Mouse (Mus musculus): ENCODE data around the gene Hnrnpul2. TPM values are rescaled to one million over a fixed set of nuclear protein-coding genes. Genes with fewer than 3 reads are reported as not detected.
A peak's percentile ranks its signal among the peaks of the same experiment; 100 is the strongest.

The Hnrnpul2 gene
- total RNA-seq (2022): 100 to 1,000 TPM; 113 to 126 (median 120) TPM

DNA sequence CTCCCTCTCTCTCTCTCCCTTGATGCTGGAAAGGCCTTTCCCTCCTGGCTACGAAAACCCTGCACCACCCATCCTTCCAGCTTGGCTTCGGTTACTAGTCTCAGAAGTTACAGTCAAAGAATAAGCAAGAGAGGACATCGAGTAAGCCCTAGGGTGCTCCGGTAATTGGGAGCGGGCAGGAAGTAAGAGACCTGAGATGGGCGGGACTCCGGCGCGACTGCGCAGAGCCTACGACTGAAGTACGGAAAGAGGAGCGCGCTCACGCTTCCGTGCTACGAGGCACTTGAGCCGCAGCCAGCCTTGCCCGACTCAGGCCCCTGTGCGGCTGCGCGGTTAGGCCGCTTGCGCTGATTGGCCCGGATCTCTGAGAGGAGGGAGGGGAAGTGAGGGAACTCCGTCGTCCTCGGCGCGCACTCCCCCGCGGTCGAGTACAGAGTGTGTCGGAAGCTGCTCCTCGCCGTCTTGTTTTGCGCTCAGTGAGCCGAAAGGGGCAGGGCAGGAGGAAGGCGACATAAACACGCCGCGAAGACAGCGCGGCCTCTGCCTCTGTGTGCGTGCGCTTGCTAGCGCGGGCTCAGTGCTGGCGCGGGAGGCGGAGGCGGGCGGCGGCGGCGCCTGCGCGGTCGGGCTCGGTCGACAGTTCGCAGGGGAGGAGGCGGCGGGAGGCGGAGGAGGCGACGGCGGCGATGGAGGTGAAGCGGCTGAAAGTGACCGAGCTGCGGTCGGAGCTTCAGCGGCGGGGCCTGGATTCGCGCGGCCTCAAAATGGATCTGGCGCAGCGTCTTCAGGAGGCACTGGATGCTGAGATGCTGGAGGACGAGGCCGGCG is at the start of gene Hnrnpul2:
Gene Hnrnpul2 (plus strand): TSS at position 415 of the 828 bp plus-strand sequence.
- peak; percentile 98 to 99 for DNase-seq (ENCODE audit: low spot score in 2 of 2)

GRCm38 (mm10) chr19:8770567-8771270 is 49.1 kb upstream of the Hnrnpul2 start, which contains the start of gene Tmem223:
Tmem223 (plus strand) TSS chr19:8770996.
- peak; percentile 72 to 80 for DNase-seq (ENCODE audit: low spot score in 2 of 2)

DNA sequence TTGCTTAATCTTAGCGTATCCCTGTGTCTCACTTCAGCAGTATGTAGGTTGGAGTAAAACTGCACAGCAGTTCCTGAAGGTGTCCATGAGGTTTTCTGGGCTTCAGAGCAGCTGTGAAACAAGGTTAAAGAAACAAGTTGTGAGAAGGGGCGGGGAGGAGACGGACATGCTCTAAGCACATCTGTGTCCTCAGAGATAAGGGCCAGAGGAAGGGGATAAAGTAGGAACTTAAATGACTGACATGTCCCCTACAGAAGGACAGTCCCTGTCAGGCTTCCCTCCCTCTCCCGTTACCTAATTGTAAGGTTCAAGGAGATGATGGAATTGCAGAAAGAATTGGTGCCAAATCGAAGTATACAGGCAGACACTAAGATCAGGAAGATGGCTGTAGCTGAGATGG is 46.8 kb upstream of the Hnrnpul2 start:
- no peak for DNase-seq (ENCODE audit: low spot score in 2 of 2)

GRCm38 (mm10) chr19:8773409-8773808 is 46.4 kb upstream of the Hnrnpul2 start:
- no peak for DNase-seq (ENCODE audit: low spot score in 2 of 2)

- DNase-seq (ENCODE audit: low spot score in 2 of 2): peak; percentile 94 to 95
Observed at GRCm38 (mm10) chr19:8774086-8774835, 45.5 kb upstream of the Hnrnpul2 start, which contains the start of gene Tmem179b. Tmem179b (minus strand) TSS chr19:8774467.

DNA sequence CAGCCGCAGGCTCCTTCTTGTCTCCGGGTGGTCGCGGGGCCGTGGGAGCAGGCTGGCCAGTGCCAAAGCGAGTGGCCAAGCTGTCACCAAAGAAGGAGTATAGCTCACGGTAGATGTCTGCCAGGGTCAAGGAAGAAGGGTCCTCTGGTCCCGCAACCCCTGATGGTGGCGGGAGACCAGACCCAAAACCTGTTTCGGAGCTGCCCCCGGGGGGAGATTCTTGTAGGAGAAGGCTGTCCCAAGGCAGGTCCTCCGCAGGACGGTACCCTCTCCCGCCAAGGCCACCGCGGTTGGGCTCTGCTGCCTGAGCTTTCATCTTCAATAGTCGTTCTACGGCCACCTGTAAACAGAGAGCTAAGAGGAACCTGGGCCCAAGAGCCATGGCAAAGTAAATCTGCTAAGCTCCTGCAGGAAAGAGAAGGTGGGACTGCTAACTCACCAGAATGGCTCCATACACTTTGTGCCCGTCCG is 44.8 kb upstream of the Hnrnpul2 start:
- DNase-seq (ENCODE audit: low spot score in 2 of 2): peak in 1 of 2 experiments; percentile 33

DNA sequence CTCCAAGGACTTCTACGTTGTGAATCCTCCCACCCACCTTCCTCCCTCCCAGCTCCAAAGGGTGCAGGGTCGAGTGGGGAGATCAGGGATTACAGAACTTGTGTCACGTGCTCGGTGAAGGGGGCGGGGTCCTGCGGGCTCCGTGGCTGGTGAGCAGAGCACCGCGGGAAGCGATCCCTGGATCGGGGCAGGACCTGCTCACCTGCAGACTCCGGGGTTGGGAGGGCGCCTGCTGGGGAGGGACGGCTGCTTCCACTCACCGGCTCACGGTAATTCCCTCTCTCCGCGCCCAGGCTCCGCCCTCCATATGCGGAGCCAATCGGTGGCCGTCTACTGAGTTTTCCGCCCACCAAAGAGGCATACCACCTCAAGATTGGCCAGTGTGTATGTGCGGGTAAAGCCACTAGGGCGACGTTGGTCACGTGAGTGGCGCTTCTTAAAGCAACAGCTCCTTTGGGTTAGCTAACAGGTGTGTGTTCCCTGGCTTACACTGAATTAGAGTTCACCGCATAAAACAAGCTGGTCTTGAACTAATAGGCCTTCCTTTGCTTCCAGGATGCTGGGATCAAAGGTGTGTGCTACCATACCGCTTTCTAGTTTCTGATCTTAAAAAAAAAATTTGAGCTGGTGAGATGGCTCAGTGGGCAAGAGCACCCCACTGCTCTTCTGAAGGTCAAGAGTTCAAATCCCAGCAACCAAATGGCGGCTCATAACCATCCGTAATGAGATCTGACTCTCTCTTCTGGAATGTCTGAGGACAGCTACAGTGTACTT is 33.6 kb upstream of the Hnrnpul2 start, which contains the start of gene Taf6l:
Gene Taf6l (minus strand): TSS at position 410 of the 774 bp plus-strand sequence.
- DNase-seq (ENCODE audit: low spot score in 2 of 2): peak; percentile 94 to 95

GRCm38 (mm10) chr19:8788521-8788920 is 31.3 kb upstream of the Hnrnpul2 start:
- DNase-seq (ENCODE audit: low spot score in 2 of 2): no peak

GRCm38 (mm10) chr19:8789171-8789570 is 30.6 kb upstream of the Hnrnpul2 start:
- DNase-seq (ENCODE audit: low spot score in 2 of 2): peak in 1 of 2 experiments; percentile 43

DNA sequence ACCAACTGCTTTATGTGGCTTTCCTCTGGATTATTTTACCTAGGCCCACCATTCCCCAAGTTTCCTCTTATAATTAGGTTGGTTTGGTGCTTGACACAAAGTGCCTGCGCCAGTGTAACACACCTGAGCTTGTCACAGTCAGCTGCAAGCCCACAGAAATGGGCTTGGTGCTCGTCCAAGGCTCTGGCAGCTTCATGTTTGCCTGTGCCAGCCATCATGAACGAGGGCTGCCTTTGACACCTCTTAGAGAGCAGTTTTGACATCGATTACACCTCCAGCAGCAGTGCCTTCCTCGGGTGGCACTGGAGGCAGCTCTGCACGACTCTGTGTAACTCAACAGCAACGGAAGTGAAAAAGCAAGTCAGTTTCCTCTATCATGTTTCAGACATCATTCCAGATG is 29.6 kb upstream of the Hnrnpul2 start:
- DNase-seq (ENCODE audit: low spot score in 2 of 2): no peak

DNA sequence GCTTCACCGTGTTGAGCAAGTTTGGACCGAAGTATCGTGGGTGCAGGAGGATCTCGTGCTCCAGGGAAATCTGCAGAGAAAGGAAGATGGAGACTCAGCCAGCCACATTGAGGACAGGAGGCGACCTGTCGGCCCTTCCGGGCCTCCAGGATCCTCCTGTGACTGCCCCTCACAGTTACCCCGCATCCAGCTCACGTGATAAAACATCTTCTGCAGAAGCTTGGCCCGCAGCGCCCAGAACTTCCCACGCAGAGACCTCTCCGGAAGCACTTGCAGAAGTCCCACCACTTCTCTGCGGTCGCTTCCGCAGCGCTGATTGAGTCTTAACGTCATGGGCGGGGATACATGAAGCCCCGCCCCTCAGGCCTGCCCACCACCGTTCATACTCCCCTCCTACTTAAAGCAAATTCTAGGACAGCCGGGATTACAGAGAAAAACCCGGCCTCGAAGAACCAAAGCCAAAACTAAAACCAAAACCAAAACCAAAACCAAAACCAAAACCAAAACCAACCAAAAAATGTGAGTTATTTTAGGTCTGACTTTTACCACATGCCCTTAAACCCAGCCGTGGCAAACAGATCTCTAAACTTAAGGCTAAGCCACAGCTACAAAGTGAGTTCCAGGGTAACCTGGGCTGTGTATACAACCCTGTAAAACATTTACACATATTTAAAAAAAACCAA is 21.4 kb upstream of the Hnrnpul2 start, which contains the start of gene Polr2g:
Gene Polr2g (minus strand): TSS at position 314 of the 683 bp plus-strand sequence.
- peak; percentile 88 to 89 for DNase-seq (ENCODE audit: low spot score in 2 of 2)

DNA sequence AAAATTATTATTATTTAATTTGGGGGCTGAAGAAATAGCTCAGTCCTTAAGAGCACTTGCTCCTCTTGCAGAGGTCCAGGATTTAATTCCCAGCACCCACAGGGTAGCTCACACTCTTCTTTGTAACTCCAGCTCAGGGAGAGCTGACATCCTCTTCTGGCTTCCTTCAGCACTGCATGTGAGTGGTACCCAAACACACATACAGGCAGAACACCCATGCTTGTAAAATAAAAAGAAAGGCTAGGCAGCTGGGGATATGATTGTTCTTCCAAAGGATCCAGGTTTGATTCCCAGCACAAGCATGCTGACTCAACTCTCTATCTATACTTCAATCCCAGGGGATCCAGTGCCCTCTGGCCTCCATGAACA is 20.9 kb upstream of the Hnrnpul2 start:
- DNase-seq (ENCODE audit: low spot score in 2 of 2): no peak

GRCm38 (mm10) chr19:8802130-8802821 is 17.5 kb upstream of the Hnrnpul2 start, which contains the start of gene Zbtb3:
Zbtb3 (plus strand) TSS chr19:8802555.
- peak; percentile 96 to 98 for DNase-seq (ENCODE audit: low spot score in 2 of 2)

GRCm38 (mm10) chr19:8803204-8803780 is 16.5 kb upstream of the Hnrnpul2 start:
- no peak for DNase-seq (ENCODE audit: low spot score in 2 of 2)

GRCm38 (mm10) chr19:8803879-8804660 is 15.7 kb upstream of the Hnrnpul2 start:
- no peak for DNase-seq (ENCODE audit: low spot score in 2 of 2)

DNA sequence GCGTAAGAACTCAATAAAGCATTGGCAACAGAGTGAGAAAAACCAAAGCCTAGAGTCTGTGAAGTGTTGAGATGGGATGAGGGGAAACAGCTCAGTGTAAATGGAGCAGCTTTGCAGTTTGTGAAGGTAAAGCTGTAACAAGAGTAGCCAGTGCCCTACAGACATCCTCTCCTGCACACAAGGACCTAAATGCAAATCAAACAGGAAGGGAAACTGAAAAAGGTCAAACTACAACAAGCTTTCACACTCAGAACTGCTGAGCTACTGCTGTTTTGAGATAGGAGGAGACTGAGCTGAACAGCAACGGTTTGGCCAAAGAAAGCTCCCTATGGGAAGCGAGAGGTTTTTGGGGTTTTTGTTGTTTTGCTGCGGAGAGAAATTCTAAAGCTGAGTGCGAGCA is 13.0 kb upstream of the Hnrnpul2 start:
- no peak for DNase-seq (ENCODE audit: low spot score in 2 of 2)

DNA sequence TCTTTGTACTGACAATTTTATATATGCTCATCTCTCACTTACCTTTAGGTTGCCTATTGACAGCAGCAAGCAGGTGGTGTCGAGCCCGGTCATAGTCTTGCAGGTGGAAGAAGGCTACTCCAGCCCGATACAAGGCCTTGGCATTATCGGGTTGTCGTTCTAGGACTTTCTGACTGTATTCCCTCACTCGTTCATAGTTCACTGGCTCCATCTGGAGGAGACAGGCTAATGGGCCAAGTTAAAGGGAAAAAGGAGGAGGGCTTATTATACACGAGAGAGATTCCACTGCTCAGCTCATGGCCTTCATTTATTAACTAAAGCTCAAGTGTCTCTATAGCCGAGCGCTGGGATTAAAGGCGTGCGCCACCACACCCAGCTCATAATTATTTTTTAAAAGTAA is 4.0 kb upstream of the Hnrnpul2 start:
- DNase-seq (ENCODE audit: low spot score in 2 of 2): no peak

- no peak for DNase-seq (ENCODE audit: low spot score in 2 of 2)
Observed at GRCm38 (mm10) chr19:8817001-8817400, 2.8 kb upstream of the Hnrnpul2 start.
